Mouse (Mus musculus) ovary, postnatal 14 days (tissue): Measurements from ENCODE around the gene Kank2.

Experiments used
- DNase-seq: peaks from one replicate; pipeline ENCODE4 v3.0.0; 2022; ENCODE audit warnings: low spot score

Gene Kank2

GRCm38 (mm10) chr9:21798345-21799009 is at the start of gene Kank2:
Gene Kank2, minus strand, starts transcription at chr9:21798744.
- peak; percentile 89 for DNase-seq

GRCm38 (mm10) chr9:21847926-21848325 is 49.4 kb upstream of the Kank2 start:
- DNase-seq, result no peak

GRCm38 (mm10) chr9:21847425-21847824 is 48.9 kb upstream of the Kank2 start:
- DNase-seq, result no peak

GRCm38 (mm10) chr9:21846755-21847341 is 48.3 kb upstream of the Kank2 start:
- peak; percentile 32 for DNase-seq

- no peak for DNase-seq
Observed at GRCm38 (mm10) chr9:21845381-21846080, 47.0 kb upstream of the Kank2 start.

GRCm38 (mm10) chr9:21843086-21843485 is 44.5 kb upstream of the Kank2 start:
- DNase-seq, result no peak

- DNase-seq, result no peak
Observed at GRCm38 (mm10) chr9:21842391-21842790, 43.8 kb upstream of the Kank2 start.

GRCm38 (mm10) chr9:21841340-21841739 is 42.8 kb upstream of the Kank2 start:
- no peak for DNase-seq

GRCm38 (mm10) chr9:21840115-21840787 is 41.7 kb upstream of the Kank2 start:
- DNase-seq, result no peak

- DNase-seq, result no peak
Observed at GRCm38 (mm10) chr9:21837690-21838089, 39.1 kb upstream of the Kank2 start.

GRCm38 (mm10) chr9:21835258-21835912 is 36.8 kb upstream of the Kank2 start, which contains the start of gene Angptl8:
Gene Angptl8, plus strand, starts transcription at chr9:21835510.
- DNase-seq, result peak; percentile 36

- DNase-seq, result no peak
Observed at GRCm38 (mm10) chr9:21831558-21832240, 33.2 kb upstream of the Kank2 start.

- DNase-seq, result no peak
Observed at GRCm38 (mm10) chr9:21830936-21831335, 32.4 kb upstream of the Kank2 start.

GRCm38 (mm10) chr9:21830461-21830850 is 31.9 kb upstream of the Kank2 start:
- DNase-seq, result no peak

- no peak for DNase-seq
Observed at GRCm38 (mm10) chr9:21829834-21830460, 31.4 kb upstream of the Kank2 start.

GRCm38 (mm10) chr9:21824366-21824765 is 25.8 kb upstream of the Kank2 start:
- DNase-seq, result no peak

GRCm38 (mm10) chr9:21823957-21824356 is 25.4 kb upstream of the Kank2 start:
- DNase-seq, result no peak

- DNase-seq, result no peak
Observed at GRCm38 (mm10) chr9:21822686-21823085, 24.1 kb upstream of the Kank2 start.

- DNase-seq, result no peak
Observed at GRCm38 (mm10) chr9:21820183-21820582, 21.6 kb upstream of the Kank2 start.

- no peak for DNase-seq
Observed at GRCm38 (mm10) chr9:21819181-21819729, 20.7 kb upstream of the Kank2 start.

GRCm38 (mm10) chr9:21818561-21818960 is 20.0 kb upstream of the Kank2 start:
- no peak for DNase-seq
